Mouse (Mus musculus) intestine, embryonic 14.5 days (tissue): ENCODE measurements at regions not wholly inside any gene's neighbourhood (a gene's known extent, or its start where the extent isn't known, plus 50 kb on each side); places are given as distances from the start of the nearest gene placed in this dataset.

Experiments
- ATAC-seq: fragments of 200-750 bp; cut with Nextera tagmentation; replicated peaks from 2 replicates; pipeline ENCODE4 v1.8.0; 2017; ENCODE audit warnings: low read depth, moderate number of reproducible peaks, moderate TSS enrichment, moderate library complexity; ENCODE audit not compliant: low FRiP score, low TSS enrichment
- DNase-seq: peaks from one replicate; pipeline ENCODE4 v3.0.0-alpha.2; 2018; ENCODE audit warnings: low spot score
- H3K27ac ChIP-seq: fragments of 300-500 bp; sonication (generic); 2 replicates; pipeline ENCODE4 v1.5.1; 2014; ENCODE audit warnings: low read depth, mild to moderate bottlenecking, control low read depth
- H3K27me3 ChIP-seq: fragments of 300-500 bp; sonication (generic); replicated peaks from 2 replicates; pipeline ENCODE4 v1.6.1; 2014; ENCODE audit warnings: low read length, control low read depth; ENCODE audit not compliant: control insufficient read depth, insufficient read depth
- H3K36me3 ChIP-seq: fragments of 300-500 bp; sonication (generic); 2 replicates; pipeline ENCODE4 v1.6.1; 2014; ENCODE audit warnings: low read length, control low read depth; ENCODE audit not compliant: control insufficient read depth, insufficient read depth
- H3K4me1 ChIP-seq: fragments of 300-500 bp; sonication (generic); replicated peaks from 2 replicates; pipeline ENCODE4 v1.6.1; 2014; ENCODE audit warnings: low read length, control low read depth, mixed read lengths; ENCODE audit not compliant: control insufficient read depth, insufficient read depth
- H3K4me2 ChIP-seq: fragments of 300-500 bp; sonication (generic); 2 replicates; pipeline ENCODE4 v1.6.1; 2014; ENCODE audit warnings: low read length
- H3K4me3 ChIP-seq: fragments of 300-500 bp; sonication (generic); 2 replicates; pipeline ENCODE4 v1.5.1; 2014; ENCODE audit warnings: low read depth, low read length, control low read depth, mixed read lengths
- H3K9ac ChIP-seq: fragments of 300-500 bp; sonication (generic); 2 replicates; pipeline ENCODE4 v1.6.1; 2014; ENCODE audit warnings: mild to moderate bottlenecking, low read length
- H3K9me3 ChIP-seq: fragments of 300-500 bp; sonication (generic); 2 replicates; pipeline ENCODE4 v1.6.1; 2016; ENCODE audit warnings: low read length, control low read depth; ENCODE audit not compliant: control insufficient read depth
- whole genome bisulfite sequencing: fragments of 180-500 bp; shearing (Covaris S2); extraction: QIAGEN DNeasy Blood & Tissue Kit; methylation state at CpG from one replicate; pipeline ENCODE4 v1.1.7; 2014; 5-methylcytosine and 5-hydroxymethylcytosine counted together

GRCm38 (mm10) chr2:143199583-143200249, 121.4 kb downstream of the Otor start:
- no peak for DNase-seq
- WGBS = 91% methylated on average over 11 of the region's 11 CpGs
- Histone ChIP-seq H3K4me3 (no peak overlapping the region), H3K36me3 (no peaks in the 10 kb centered on the region), H3K27ac (no peak overlapping the region), H3K9ac (no peak overlapping the region), H3K27me3 (no peaks in the 10 kb centered on the region), H3K9me3 (no peaks in the 10 kb centered on the region), H3K4me1 (no peaks in the 10 kb centered on the region), H3K4me2 (no peak overlapping the region)
- no peak for ATAC-seq

- Histone ChIP-seq H3K36me3 (no peaks in the 10 kb centered on the region), H3K27ac (no peak overlapping the region), H3K4me3 (no peak overlapping the region), H3K9ac (no peak overlapping the region), H3K9me3 (no peaks in the 10 kb centered on the region), H3K4me1 (no peaks in the 10 kb centered on the region), H3K27me3 (no peaks in the 10 kb centered on the region), H3K4me2 (no peak overlapping the region)
- no peak for ATAC-seq
- no peak for DNase-seq
Observed at GRCm38 (mm10) chr2:143206053-143206452, 127.8 kb downstream of the Otor start.

- Histone ChIP-seq H3K9ac (no peak overlapping the region), H3K4me2 (no peak overlapping the region), H3K27ac (no peak overlapping the region), H3K4me3 (no peak overlapping the region), H3K9me3 (no peaks in the 10 kb centered on the region), H3K4me1 (no peaks in the 10 kb centered on the region), H3K27me3 (no peaks in the 10 kb centered on the region), H3K36me3 (no peaks in the 10 kb centered on the region)
- WGBS = 38% methylated on average over 5 of the region's 5 CpGs
- peak; percentile 76 for DNase-seq
- ATAC-seq = no peak
Observed at GRCm38 (mm10) chr2:143207191-143207590, 128.9 kb downstream of the Otor start.

GRCm38 (mm10) chr2:143217251-143217650, 139.0 kb downstream of the Otor start:
- no peaks in the 10 kb centered on the region for H3K4me1 ChIP-seq
- H3K4me3 ChIP-seq = no peak overlapping the region
- H3K27me3 ChIP-seq = no peaks in the 10 kb centered on the region
- no peaks in the 10 kb centered on the region for H3K9me3 ChIP-seq
- no peak overlapping the region for H3K27ac ChIP-seq
- DNase-seq (no peak), ATAC-seq (no peak)
- H3K36me3 ChIP-seq = no peaks in the 10 kb centered on the region
- no peak overlapping the region for H3K9ac ChIP-seq
- H3K4me2 ChIP-seq = no peak overlapping the region
- WGBS = 93% methylated on average over 5 of the region's 5 CpGs

- DNase-seq = no peak
- 79% methylated on average over 5 of the region's 5 CpGs for whole genome bisulfite sequencing
Observed at GRCm38 (mm10) chr2:143217760-143218358, 139.6 kb downstream of the Otor start.

GRCm38 (mm10) chr2:143222326-143222725, 144.1 kb downstream of the Otor start:
- no peaks in the 10 kb centered on the region for H3K4me1 ChIP-seq
- H3K36me3 ChIP-seq = no peaks in the 10 kb centered on the region
- H3K9me3 ChIP-seq = no peaks in the 10 kb centered on the region
- no peak overlapping the region for H3K27ac ChIP-seq
- no peak overlapping the region for H3K9ac ChIP-seq
- ATAC-seq = no peak
- no peak overlapping the region for H3K4me3 ChIP-seq
- DNase-seq = no peak
- 55% methylated on average over 1 of the region's 1 CpGs for WGBS
- no peaks in the 10 kb centered on the region for H3K27me3 ChIP-seq
- no peak overlapping the region for H3K4me2 ChIP-seq

More at GRCm38 (mm10) chr2:143217760-143218358, 139.6 kb downstream of the Otor start:
- Histone ChIP-seq H3K4me3 (no peak overlapping the region), H3K27ac (no peak overlapping the region), H3K9me3 (no peaks in the 10 kb centered on the region), H3K4me1 (no peaks in the 10 kb centered on the region), H3K36me3 (no peaks in the 10 kb centered on the region), H3K27me3 (no peaks in the 10 kb centered on the region), H3K4me2 (no peak overlapping the region), H3K9ac (no peak overlapping the region)
- ATAC-seq = no peak

GRCm38 (mm10) chr2:143224410-143225130, 146.3 kb downstream of the Otor start:
- Histone ChIP-seq H3K4me1 (no peaks in the 10 kb centered on the region), H3K27ac (no peak overlapping the region), H3K4me3 (no peak overlapping the region), H3K27me3 (no peaks in the 10 kb centered on the region), H3K36me3 (no peaks in the 10 kb centered on the region), H3K9ac (no peak overlapping the region), H3K9me3 (no peaks in the 10 kb centered on the region), H3K4me2 (no peak overlapping the region)
- ATAC-seq (no peak), DNase-seq (no peak)
- WGBS = 72% methylated on average over 4 of the region's 4 CpGs

- no peaks in the 10 kb centered on the region for H3K27me3 ChIP-seq
- H3K9me3 ChIP-seq = no peaks in the 10 kb centered on the region
- no peak overlapping the region for H3K4me2 ChIP-seq
- H3K36me3 ChIP-seq = no peaks in the 10 kb centered on the region
- WGBS = 76% methylated on average over 7 of the region's 7 CpGs
- ATAC-seq (no peak), DNase-seq (no peak)
- no peak overlapping the region for H3K4me3 ChIP-seq
- no peaks in the 10 kb centered on the region for H3K4me1 ChIP-seq
- H3K9ac ChIP-seq = no peak overlapping the region
- no peak overlapping the region for H3K27ac ChIP-seq
Observed at GRCm38 (mm10) chr2:143233795-143234194, 155.5 kb downstream of the Otor start.
